Mouse (Mus musculus): ENCODE results near the gene Nacc2. TPM values are rescaled to one million over a fixed set of nuclear protein-coding genes. Genes with fewer than 3 reads are reported as not detected.
A peak's percentile ranks its signal among the peaks of the same experiment; 100 is the strongest.

Nacc2 gene
- polyA plus RNA-seq, 1 experiment, result 124 TPM

GRCm38 (mm10) chr2:26089005-26089404 lies 34.0 kb downstream of the Nacc2 start:
- 65% methylated on average over 2 of the region's 2 CpGs for WGBS
- TF ChIP-seq POLR2A (IDR thresholded peaks at IDR 0.05; ENCODE audit: borderline replicate concordance, insufficient read depth, low read length) (no peak), CTCF (IDR thresholded peaks at IDR 0.05; ENCODE audit: borderline replicate concordance, insufficient read depth, low read depth, low read length) (no peak)
- Histone ChIP-seq H3K27me3 (ENCODE audit: control insufficient read depth, insufficient read depth, low read length) (no peaks in the 10 kb centered on the region), H3K4me3 (replicated peaks; ENCODE audit: insufficient read depth, low read depth, low read length) (no peak overlapping the region), H3K4me1 (ENCODE audit: control insufficient read depth, insufficient read depth, low read length) (peaks cover 23% of the 10 kb centered on the region), H3K27ac (ENCODE audit: insufficient read depth, low read length) (no peak overlapping the region)
- no peak for DNase-seq

GRCm38 (mm10) chr2:26086926-26087600 lies 36.0 kb downstream of the Nacc2 start:
- TF ChIP-seq CTCF (IDR thresholded peaks at IDR 0.05; ENCODE audit: borderline replicate concordance, insufficient read depth, low read depth, low read length) (no peak), POLR2A (IDR thresholded peaks at IDR 0.05; ENCODE audit: borderline replicate concordance, insufficient read depth, low read length) (no peak)
- Histone ChIP-seq H3K27ac (ENCODE audit: insufficient read depth, low read length) (no peak overlapping the region), H3K27me3 (ENCODE audit: control insufficient read depth, insufficient read depth, low read length) (no peaks in the 10 kb centered on the region), H3K4me3 (replicated peaks; ENCODE audit: insufficient read depth, low read depth, low read length) (no peak overlapping the region), H3K4me1 (ENCODE audit: control insufficient read depth, insufficient read depth, low read length) (peaks cover 18% of the 10 kb centered on the region)
- WGBS, result 66% methylated on average over 4 of the region's 4 CpGs
- no peak for DNase-seq

DNA sequence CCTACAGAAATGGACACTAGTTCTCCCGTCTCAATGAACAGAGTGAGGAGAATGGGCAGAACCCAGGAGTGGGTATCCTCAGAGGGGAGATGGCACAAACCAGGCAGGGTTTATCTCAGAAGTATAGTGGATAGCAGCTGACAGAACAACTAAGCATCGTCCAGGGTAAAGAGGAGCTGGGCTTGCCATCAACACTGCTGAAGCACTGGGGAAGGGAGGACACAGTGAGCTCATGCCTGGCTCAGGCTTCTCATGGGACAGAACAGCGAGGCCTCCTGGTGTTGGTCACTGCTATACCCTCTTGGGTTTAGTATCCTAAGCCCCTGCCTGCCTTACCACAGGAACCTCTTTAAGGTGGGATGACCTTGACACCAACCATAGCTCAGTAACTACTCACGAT lies 36.5 kb downstream of the Nacc2 start:
- TF ChIP-seq CTCF (IDR thresholded peaks at IDR 0.05; ENCODE audit: borderline replicate concordance, insufficient read depth, low read depth, low read length) (no peak), POLR2A (IDR thresholded peaks at IDR 0.05; ENCODE audit: borderline replicate concordance, insufficient read depth, low read length) (no peak)

DNA sequence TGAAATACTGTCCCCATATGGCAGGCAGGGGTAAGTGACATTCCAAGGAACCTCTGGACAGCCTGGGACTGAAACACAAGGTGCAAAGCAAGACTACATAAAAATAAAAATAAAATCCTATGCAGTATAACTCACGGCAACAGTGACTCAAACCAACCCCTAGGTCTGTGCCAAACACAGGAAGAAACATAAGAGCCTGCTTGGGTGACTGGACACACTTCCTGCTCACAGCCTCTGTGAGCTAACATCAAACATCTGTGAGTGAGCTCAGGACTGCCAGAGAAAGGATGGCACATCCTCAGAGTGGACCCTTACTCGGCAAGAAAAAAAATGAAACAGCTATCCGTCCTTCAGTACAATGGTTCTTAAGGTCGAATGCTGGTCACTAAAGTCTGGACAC lies 40.1 kb downstream of the Nacc2 start:
- no peaks in the 10 kb centered on the region for H3K27me3 ChIP-seq (ENCODE audit: control insufficient read depth, insufficient read depth, low read length)
- TF ChIP-seq CTCF (IDR thresholded peaks at IDR 0.05; ENCODE audit: borderline replicate concordance, insufficient read depth, low read depth, low read length), result no peak
- no peak for TF ChIP-seq POLR2A (IDR thresholded peaks at IDR 0.05; ENCODE audit: borderline replicate concordance, insufficient read depth, low read length)
- DNase-seq, result no peak
- no peak overlapping the region for H3K4me3 ChIP-seq (replicated peaks; ENCODE audit: insufficient read depth, low read depth, low read length)
- 82% methylated on average over 4 of the region's 4 CpGs for WGBS
- H3K4me1 ChIP-seq (ENCODE audit: control insufficient read depth, insufficient read depth, low read length), result peaks cover 7% of the 10 kb centered on the region; the same call in 1 of the 2 replicates
- H3K27ac ChIP-seq (ENCODE audit: insufficient read depth, low read length), result no peak overlapping the region

More for the DNA sequence above, 36.5 kb downstream of the Nacc2 start:
- H3K4me1 ChIP-seq (ENCODE audit: control insufficient read depth, insufficient read depth, low read length), result peaks cover 18% of the 10 kb centered on the region
- no peak overlapping the region for H3K4me3 ChIP-seq (replicated peaks; ENCODE audit: insufficient read depth, low read depth, low read length)
- no peak for DNase-seq
- 92% methylated on average over 4 of the region's 4 CpGs for WGBS
- no peaks in the 10 kb centered on the region for H3K27me3 ChIP-seq (ENCODE audit: control insufficient read depth, insufficient read depth, low read length)
- no peak overlapping the region for H3K27ac ChIP-seq (ENCODE audit: insufficient read depth, low read length)

GRCm38 (mm10) chr2:26080830-26081229 lies 42.2 kb downstream of the Nacc2 start:
- DNase-seq, result no peak
- Histone ChIP-seq H3K4me3 (replicated peaks; ENCODE audit: insufficient read depth, low read depth, low read length) (no peak overlapping the region), H3K27me3 (ENCODE audit: control insufficient read depth, insufficient read depth, low read length) (no peaks in the 10 kb centered on the region), H3K27ac (ENCODE audit: insufficient read depth, low read length) (0 out of 2 replicates have a peak overlapping the region, but pooled peaks have one; percentile 24), H3K4me1 (ENCODE audit: control insufficient read depth, insufficient read depth, low read length) (no peaks in the 10 kb centered on the region)
- no peak for TF ChIP-seq CTCF (IDR thresholded peaks at IDR 0.05; ENCODE audit: borderline replicate concordance, insufficient read depth, low read depth, low read length)
- WGBS, result 67% methylated on average over 3 of the region's 3 CpGs

- Histone ChIP-seq H3K27me3 (ENCODE audit: control insufficient read depth, insufficient read depth, low read length) (no peaks in the 10 kb centered on the region), H3K4me3 (replicated peaks; ENCODE audit: insufficient read depth, low read depth, low read length) (no peak overlapping the region), H3K4me1 (ENCODE audit: control insufficient read depth, insufficient read depth, low read length) (no peaks in the 10 kb centered on the region; the same call in 1 of the 2 replicates), H3K27ac (ENCODE audit: insufficient read depth, low read length) (no peak overlapping the region)
- WGBS, result 80% methylated on average over 4 of the region's 4 CpGs
- no peak for DNase-seq
- TF ChIP-seq POLR2A (IDR thresholded peaks at IDR 0.05; ENCODE audit: borderline replicate concordance, insufficient read depth, low read length) (no peak), CTCF (IDR thresholded peaks at IDR 0.05; ENCODE audit: borderline replicate concordance, insufficient read depth, low read depth, low read length) (no peak)
Observed at GRCm38 (mm10) chr2:26079409-26079808, 43.6 kb downstream of the Nacc2 start.

DNA sequence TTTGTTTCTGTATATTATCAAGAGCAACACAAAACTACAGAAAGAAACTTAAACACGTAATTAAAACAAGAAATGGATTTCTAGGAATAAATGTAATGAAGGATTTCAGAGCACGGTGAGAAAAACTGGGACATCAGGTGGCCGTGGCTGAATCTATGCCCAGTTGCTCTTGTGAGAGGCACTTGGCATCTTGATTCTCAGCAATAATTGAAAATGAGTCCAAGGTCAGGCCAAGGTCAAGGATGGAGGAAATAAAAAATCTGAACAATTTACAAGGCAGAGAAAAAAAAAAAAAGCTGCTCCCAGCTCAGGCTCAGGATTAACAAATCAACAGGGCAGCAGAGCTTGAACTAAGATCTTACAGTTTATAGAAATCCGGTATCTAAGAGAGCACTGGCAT lies 46.0 kb downstream of the Nacc2 start:
- WGBS, result 38% methylated on average over 4 of the region's 4 CpGs

GRCm38 (mm10) chr2:26076121-26076520 lies 46.9 kb downstream of the Nacc2 start:
- Histone ChIP-seq H3K27ac (ENCODE audit: insufficient read depth, low read length) (no peak overlapping the region), H3K4me1 (ENCODE audit: control insufficient read depth, insufficient read depth, low read length) (no peaks in the 10 kb centered on the region; the same call in 1 of the 2 replicates), H3K27me3 (ENCODE audit: control insufficient read depth, insufficient read depth, low read length) (no peaks in the 10 kb centered on the region), H3K4me3 (replicated peaks; ENCODE audit: insufficient read depth, low read depth, low read length) (no peak overlapping the region)
- no peak for TF ChIP-seq POLR2A (IDR thresholded peaks at IDR 0.05; ENCODE audit: borderline replicate concordance, insufficient read depth, low read length)
- 80% methylated on average over 2 of the region's 2 CpGs for WGBS
- DNase-seq, result no peak

More for the DNA sequence above, 46.0 kb downstream of the Nacc2 start:
- DNase-seq, result peak in 1 of 2 experiments; percentile 40
- Histone ChIP-seq H3K4me1 (ENCODE audit: control insufficient read depth, insufficient read depth, low read length) (no peaks in the 10 kb centered on the region; the same call in 1 of the 2 replicates), H3K27ac (ENCODE audit: insufficient read depth, low read length) (peak overlapping the region; percentile 37; the same call in 1 of the 2 replicates), H3K27me3 (ENCODE audit: control insufficient read depth, insufficient read depth, low read length) (no peaks in the 10 kb centered on the region), H3K4me3 (replicated peaks; ENCODE audit: insufficient read depth, low read depth, low read length) (no peak overlapping the region)
- TF ChIP-seq POLR2A (IDR thresholded peaks at IDR 0.05; ENCODE audit: borderline replicate concordance, insufficient read depth, low read length), result no peak
- no peak for TF ChIP-seq CTCF (IDR thresholded peaks at IDR 0.05; ENCODE audit: borderline replicate concordance, insufficient read depth, low read depth, low read length)
